Mouse (Mus musculus): ENCODE data around the gene H1f0. TPM values are rescaled to one million over a fixed set of nuclear protein-coding genes. Genes with fewer than 3 reads are reported as not detected.
A peak's percentile ranks its signal among the peaks of the same experiment; 100 is the strongest.

The H1f0 gene
- 10 to 100 TPM; 84.9 to 94.2 (median 89.5) TPM for total RNA-seq (2022)

GRCm38 (mm10) chr15:79028237-79028738 is at the start of gene H1f0:
Gene H1f0, plus strand, starts transcription at chr15:79028450.
- DNase-seq (ENCODE audit: low spot score in 2 of 2) = peak; percentile 89 to 90

- DNase-seq (ENCODE audit: low spot score in 2 of 2) = peak in 1 of 2 experiments; percentile 22
These were observed 49.4 kb upstream of the H1f0 start for GRCm38 (mm10) chr15:78978875-78979274.

GRCm38 (mm10) chr15:78980084-78980483 is 48.2 kb upstream of the H1f0 start:
- DNase-seq (ENCODE audit: low spot score in 2 of 2) = no peak

DNA sequence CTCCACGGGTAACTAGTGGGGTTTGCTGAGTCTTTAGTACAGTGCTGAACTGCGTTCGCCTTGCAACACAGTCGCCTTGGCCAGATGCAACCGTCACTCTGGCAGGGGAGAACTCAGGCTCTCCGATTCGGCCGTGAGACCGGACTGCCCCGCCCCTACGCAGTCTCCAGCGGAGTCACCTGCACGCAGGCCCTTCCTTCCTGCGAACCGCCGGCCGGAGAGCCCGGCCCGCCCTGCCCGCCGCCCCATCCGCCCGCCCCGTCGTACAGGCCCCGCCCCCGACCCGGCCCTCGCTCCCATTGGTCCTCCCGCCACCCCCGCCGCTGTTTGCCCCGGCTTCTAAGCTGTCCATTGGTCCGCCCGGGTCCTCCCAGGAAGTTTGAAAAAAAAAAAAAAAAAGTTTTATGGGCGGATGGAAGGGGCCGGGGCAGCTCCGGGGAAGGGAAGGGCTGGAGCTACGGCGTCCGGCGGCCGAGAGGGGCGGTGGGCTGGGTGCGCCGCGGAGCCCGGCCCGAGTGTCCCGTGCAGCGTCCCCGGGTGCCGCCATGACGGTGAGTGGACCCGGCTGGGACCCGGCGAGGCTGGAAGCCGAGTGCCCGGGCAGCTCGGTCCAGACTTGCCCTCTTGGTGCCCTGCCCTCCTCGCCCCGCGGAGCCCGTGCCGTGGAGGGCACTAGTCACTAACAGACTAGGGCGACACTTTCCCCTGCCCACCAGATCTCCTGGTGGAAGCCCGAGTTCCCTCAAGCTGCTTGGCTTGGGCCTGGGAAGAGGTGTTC is 45.4 kb upstream of the H1f0 start:
- DNase-seq (ENCODE audit: low spot score in 2 of 2) = peak in 1 of 2 experiments; percentile 45

GRCm38 (mm10) chr15:78983436-78984285 is 44.6 kb upstream of the H1f0 start:
- peak in 1 of 2 experiments; percentile 33 for DNase-seq (ENCODE audit: low spot score in 2 of 2)

DNA sequence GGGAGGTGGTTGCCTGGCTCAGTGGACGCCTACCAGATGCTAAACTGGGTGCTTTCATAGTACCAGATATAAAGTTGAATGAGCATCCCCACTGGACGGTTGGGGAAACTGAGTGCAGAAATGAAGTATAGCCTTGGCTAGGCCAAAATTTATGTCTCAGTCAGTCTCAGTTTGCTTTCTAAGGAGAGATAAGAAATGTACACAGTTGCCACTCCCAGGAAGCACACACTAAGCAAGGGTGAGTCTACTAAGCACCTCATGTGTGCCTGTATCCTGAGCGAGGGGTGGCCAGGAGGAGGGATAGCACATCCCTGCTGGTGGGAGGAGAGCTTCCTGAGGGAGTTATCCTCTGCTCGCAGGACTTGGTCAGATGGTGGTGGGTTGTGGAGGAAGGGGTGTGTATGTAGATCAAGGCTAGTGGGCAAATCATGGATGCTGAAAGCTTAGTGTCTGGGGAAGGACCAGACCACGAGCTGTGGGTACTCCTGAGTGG is 43.9 kb upstream of the H1f0 start:
- DNase-seq (ENCODE audit: low spot score in 2 of 2) = no peak

- DNase-seq (ENCODE audit: low spot score in 2 of 2) = no peak
These were observed 41.6 kb upstream of the H1f0 start for GRCm38 (mm10) chr15:78986536-78987220.

GRCm38 (mm10) chr15:78988499-78988971 is 39.7 kb upstream of the H1f0 start:
- peak; percentile 60 to 88 for DNase-seq (ENCODE audit: low spot score in 2 of 2)

GRCm38 (mm10) chr15:78989152-78990092 is 38.8 kb upstream of the H1f0 start:
- DNase-seq (ENCODE audit: low spot score in 2 of 2) = no peak

GRCm38 (mm10) chr15:78990093-78990463 is 38.2 kb upstream of the H1f0 start:
- no peak for DNase-seq (ENCODE audit: low spot score in 2 of 2)

- DNase-seq (ENCODE audit: low spot score in 2 of 2) = no peak
These were observed 37.2 kb upstream of the H1f0 start for GRCm38 (mm10) chr15:78990970-78991525.

DNA sequence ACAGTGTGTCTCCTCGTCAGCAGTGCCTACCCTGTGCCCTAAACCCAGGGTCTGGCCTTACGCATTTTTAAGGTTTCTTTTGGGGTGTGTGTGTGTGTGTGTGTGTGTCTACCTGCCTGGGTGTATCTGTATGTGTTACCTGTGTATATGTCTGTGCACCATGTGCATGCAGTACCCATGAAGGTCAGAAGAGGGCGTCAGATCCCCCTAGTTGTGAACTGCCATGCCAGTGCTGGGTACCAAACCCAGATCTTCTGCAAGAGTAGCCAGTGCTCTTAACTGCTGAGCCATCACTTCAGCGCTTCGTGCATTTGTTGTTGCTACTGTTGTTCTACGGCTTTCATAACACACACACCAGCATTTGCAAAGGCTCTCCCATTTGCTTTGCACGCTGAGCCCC is 36.0 kb upstream of the H1f0 start:
- DNase-seq (ENCODE audit: low spot score in 2 of 2) = no peak

GRCm38 (mm10) chr15:78992925-78993324 is 35.3 kb upstream of the H1f0 start:
- no peak for DNase-seq (ENCODE audit: low spot score in 2 of 2)

- DNase-seq (ENCODE audit: low spot score in 2 of 2) = no peak
These were observed 32.3 kb upstream of the H1f0 start for GRCm38 (mm10) chr15:78995916-78996315.

DNA sequence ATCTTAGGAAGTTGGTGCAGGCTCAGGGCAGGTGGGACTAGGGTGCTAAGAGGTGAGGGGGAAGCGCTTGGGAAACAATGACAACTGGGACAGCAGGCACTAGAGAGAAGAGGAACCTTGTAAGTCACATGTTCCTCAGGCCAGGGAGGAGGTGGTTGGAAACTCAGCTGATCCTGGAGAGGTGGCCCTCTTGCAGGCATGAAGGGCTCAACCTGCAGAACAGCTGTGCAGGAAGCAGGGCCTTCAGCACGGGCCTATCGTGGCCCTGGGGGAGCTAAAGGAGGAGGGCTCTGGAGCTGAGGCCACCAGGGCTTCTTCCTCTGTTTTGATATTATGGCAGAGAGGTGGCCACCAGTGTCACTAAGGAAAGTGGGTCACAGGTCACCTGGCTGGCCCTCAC is 31.6 kb upstream of the H1f0 start:
- no peak for DNase-seq (ENCODE audit: low spot score in 2 of 2)

DNA sequence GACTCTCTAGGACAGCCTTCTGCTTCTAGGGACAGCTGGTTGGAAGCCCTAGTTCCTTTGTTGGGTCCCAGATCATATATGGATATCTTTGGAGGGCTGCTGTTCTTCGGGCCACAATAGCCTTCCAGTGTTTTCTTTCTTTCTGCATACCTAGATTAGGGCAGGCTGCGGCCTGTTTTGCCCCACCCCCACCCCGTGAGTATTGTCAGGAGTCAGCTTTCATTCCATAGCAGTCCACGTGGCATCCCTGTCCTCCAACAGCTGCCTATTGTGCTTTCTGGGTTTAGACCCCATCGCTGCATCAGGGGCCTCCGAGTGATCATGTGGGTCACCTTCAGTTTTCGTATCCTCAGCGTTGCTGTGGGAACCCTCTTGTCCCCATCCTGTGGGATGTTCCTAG is 29.9 kb upstream of the H1f0 start:
- DNase-seq (ENCODE audit: low spot score in 2 of 2) = no peak

DNA sequence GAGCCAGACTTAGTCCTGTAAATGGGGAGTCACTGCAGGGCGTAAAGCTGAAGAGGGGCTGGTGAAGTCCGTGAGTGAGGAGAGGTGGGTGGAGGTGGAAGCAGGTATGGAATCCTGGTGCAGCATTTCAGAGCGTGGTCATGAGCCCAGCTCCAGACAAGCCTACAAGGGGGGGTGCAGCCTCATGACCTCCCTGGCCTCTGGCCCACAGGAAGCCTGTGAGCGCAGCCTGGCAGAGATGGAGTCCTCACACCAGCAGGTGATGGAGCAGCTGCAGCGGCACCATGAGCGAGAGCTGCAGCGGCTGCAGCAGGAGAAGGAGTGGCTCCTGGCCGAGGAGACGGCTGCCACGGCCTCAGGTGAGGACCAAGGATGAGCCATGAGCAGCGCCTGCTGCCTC is 28.7 kb upstream of the H1f0 start:
- no peak for DNase-seq (ENCODE audit: low spot score in 2 of 2)

GRCm38 (mm10) chr15:79000357-79000791 is 27.9 kb upstream of the H1f0 start:
- no peak for DNase-seq (ENCODE audit: low spot score in 2 of 2)

- no peak for DNase-seq (ENCODE audit: low spot score in 2 of 2)
These were observed 26.7 kb upstream of the H1f0 start for GRCm38 (mm10) chr15:79001559-79001958.

DNA sequence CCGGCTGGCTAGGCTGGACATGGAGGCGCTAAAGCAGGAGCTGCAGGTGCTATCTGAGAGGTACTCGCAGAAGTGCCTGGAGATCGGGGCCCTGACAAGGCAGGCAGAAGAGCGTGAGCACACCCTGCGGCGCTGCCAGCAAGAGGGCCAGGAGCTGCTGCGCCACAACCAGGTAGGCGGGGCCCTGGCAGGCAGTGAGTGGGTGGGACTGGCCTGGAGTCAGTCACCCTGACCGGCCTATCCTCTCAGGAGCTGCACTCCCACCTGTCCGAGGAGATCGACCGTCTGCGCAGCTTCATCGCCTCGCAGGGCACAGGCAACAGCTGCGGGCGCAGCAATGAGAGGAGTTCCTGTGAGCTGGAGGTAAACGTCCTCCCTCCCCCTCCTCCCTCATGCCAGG is 26.2 kb upstream of the H1f0 start:
- DNase-seq (ENCODE audit: low spot score in 2 of 2) = no peak

Measured in left cerebral cortex, adult 8-10 months (tissue).